Mouse (Mus musculus): Measurements from ENCODE around the gene Agxt. TPM values are rescaled to one million over a fixed set of nuclear protein-coding genes. Genes with fewer than 3 reads are reported as not detected.

Gene Agxt
- not detected for polyA plus RNA-seq (2017; shearing (Covaris generic))

DNA sequence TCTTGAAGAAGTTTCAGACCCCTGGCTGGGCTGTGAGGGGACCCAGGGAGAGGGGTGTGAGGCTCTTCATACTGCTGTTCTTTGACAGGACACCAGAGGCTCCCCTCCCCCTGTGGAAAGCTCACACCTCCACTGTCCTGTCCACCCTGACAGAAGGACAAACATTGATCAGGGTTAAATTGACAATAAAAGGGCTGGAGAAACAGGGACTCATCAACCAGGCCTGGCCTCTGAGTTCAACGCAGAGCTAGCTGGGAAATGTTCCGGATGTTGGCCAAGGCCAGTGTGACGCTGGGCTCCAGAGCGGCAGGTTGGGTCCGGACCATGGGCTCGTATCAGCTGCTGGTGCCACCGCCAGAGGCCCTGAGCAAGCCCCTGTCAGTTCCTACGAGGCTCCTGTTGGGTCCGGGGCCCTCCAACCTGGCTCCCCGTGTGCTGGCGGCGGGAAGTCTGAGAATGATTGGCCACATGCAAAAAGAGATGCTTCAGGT is at the start of gene Agxt:
Gene Agxt (plus strand): TSS at position 205 of the 491 bp plus-strand sequence.

DNA sequence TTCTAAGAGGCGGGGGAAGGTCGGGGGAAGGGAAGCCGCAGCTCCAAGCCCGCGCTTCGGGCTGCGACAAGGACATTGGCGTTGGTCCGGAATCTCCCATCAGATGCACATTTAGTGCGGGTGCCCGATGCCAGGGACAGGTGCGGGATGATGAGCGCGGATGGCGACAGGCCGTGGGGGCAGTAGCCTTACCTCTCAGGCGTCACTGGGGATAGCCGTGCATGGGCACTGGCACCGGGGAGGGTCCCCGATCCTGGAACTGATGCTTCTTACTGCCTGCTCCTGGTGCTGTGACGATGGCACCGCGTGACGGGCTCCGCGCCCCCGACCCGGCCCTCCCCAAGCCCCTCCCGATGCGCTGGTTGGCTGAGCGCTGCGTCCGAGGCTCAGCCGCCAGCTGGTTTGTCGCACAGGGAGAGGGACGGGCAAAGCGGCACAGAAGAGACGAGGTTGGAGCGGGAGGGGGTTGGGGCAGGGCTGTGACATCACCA is 33.4 kb upstream of the Agxt start, which contains the start of gene Kif1a:
Gene Kif1a (minus strand): TSS at position 381 of the 491 bp plus-strand sequence.

DNA sequence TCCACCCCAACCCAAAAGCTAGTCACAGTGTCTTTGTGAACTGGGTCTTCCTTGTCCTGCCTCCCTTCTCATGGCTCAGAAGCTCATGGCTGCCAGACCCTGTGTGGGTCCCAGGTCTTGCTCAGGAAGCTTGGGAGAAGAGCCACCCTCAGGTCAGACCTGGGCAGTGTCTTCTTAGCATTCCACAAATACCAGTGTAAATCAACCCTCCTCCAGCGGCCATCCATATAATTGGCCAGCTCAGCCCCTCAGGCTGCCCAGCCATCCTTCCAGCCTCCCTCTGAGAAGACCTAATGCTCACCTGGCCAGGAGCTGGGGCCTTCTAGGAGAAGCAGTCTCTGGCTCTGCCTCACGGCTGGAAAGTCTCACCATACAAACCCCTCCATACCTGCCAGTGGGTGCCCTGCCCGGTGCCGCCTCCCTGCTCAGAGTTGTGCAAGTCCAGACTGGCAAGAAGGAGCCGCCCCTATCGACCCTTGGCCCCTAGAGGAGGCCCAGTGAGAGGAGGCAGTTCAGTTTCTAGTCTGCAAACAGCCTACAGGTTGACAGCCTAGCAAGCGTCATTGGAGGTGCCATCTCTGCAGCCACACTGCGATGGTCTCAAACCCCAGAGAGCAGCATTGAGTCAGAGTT is 25.6 kb downstream of the Agxt start, which contains the start of gene 2310007B03Rik:
Gene 2310007B03Rik (minus strand): TSS at position 448 of the 633 bp plus-strand sequence.

DNA sequence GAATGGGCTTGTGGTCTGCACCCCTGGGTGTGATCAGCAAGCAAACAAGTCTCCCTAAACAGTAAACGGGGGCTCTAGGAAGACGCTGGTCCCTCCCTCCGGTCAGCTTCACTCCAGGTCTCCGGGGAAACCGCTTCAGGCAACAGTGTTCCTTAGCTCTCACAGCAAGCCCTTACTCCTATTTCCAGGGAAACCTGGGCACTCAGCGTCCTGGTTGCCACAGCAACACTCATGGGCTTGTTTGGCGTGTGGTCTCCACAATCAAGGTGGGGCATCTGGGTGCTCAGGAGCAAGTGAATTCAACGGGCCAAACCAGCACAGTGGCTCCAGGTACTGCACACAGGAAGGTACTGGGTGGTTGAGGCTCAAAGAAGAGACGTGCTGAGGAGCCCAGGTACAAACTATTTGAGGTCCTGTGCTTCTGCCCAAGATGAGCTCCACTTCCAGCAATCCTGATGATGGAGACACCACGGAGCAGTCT is 33.3 kb downstream of the Agxt start, which contains the start of gene Crocc2:
Gene Crocc2 (plus strand): TSS at position 431 of the 481 bp plus-strand sequence.

Other genes with a start within 250 kb of the Agxt start
- 1.6 TPM for gene Ankmy1, start 232.3 kb upstream of the Agxt start, polyA plus RNA-seq (2017; shearing (Covaris generic))
- 3.5 TPM for gene Dusp28, start 228.3 kb upstream of the Agxt start, polyA plus RNA-seq (2017; shearing (Covaris generic))
- 14.2 TPM for gene Rnpepl1, start 224.5 kb upstream of the Agxt start, polyA plus RNA-seq (2017; shearing (Covaris generic))
- gene Capn10, start 200.9 kb upstream of the Agxt start, polyA plus RNA-seq (2017; shearing (Covaris generic)), result 8.4 TPM
- 2.4 TPM for gene Gpr35, start 184.4 kb upstream of the Agxt start, polyA plus RNA-seq (2017; shearing (Covaris generic))
- gene Aqp12, start 128.9 kb upstream of the Agxt start, polyA plus RNA-seq (2017; shearing (Covaris generic)), result not detected
- gene Kif1a, start 33.3 kb upstream of the Agxt start, polyA plus RNA-seq (2017; shearing (Covaris generic)), result not detected
- not detected for gene 2310007B03Rik, start 25.7 kb downstream of the Agxt start, polyA plus RNA-seq (2017; shearing (Covaris generic))
- gene Crocc2, start 33.5 kb downstream of the Agxt start, polyA plus RNA-seq (2017; shearing (Covaris generic)), result not detected
- gene Sned1, start 100.6 kb downstream of the Agxt start, polyA plus RNA-seq (2017; shearing (Covaris generic)), result 0.15 TPM
- 26.5 TPM for gene Mterf4, start 170.7 kb downstream of the Agxt start, polyA plus RNA-seq (2017; shearing (Covaris generic))
- 69.4 TPM for gene Ppp1r7, start 207.6 kb downstream of the Agxt start, polyA plus RNA-seq (2017; shearing (Covaris generic))
- gene Pask, start 208.2 kb downstream of the Agxt start, polyA plus RNA-seq (2017; shearing (Covaris generic)), result 1.2 TPM
- gene Ano7, start 238.7 kb downstream of the Agxt start, polyA plus RNA-seq (2017; shearing (Covaris generic)), result 0.86 TPM

Data from CD4-positive, CD25-positive, alpha-beta regulatory T cell, adult 9 weeks (primary cell).